Mouse (Mus musculus) kidney, adult 2 months (tissue): ENCODE measurements around the gene Lbh.

Source experiments
- CTCF ChIP-seq: fragments of 200-500 bp; conservative IDR thresholded peaks from 2 replicates; pipeline ENCODE4 v1.5.1; 2011; ENCODE audit warnings: low read depth, mild to moderate bottlenecking, control low read depth, low read length, moderate library complexity, mixed read lengths; ENCODE audit not compliant: insufficient read depth, insufficient read length
- POLR2A ChIP-seq: fragments of 200-500 bp; IDR thresholded peaks from one replicate; pipeline ENCODE4 v1.6.1; 2011; ENCODE audit warnings: low read depth, low read length, control low read depth

GRCm38 (mm10) chr17:72922206-72922605 lies 4.1 kb downstream of the Lbh start:
- TF ChIP-seq CTCF (no peak), POLR2A (no peak)
